Mouse (Mus musculus) CH12.LX (cell line): ENCODE measurements around the gene Babam2. TPM values are rescaled to one million over a fixed set of nuclear protein-coding genes. Genes with fewer than 3 reads are reported as not detected.

Experiments used
- DNase-seq: peaks from one replicate; pipeline ENCODE4 v3.0.0-alpha.2; 2013; ENCODE audit errors: extremely low read depth
- H3K27ac ChIP-seq: 2 replicates; pipeline ENCODE4 v1.5.1; 2012; ENCODE audit warnings: low read depth, mild to moderate bottlenecking, control low read depth, moderate library complexity; ENCODE audit not compliant: insufficient read depth
- H3K27me3 ChIP-seq: replicated peaks from 2 replicates; pipeline ENCODE3; 2012; ENCODE audit warnings: inconsistent platforms
- H3K36me3 ChIP-seq, 2 experiments: replicated peaks in 1 of 2; 2 replicates each; pipeline versions ENCODE3 to v1.6.1; 2012; ENCODE audit warnings: inconsistent platforms in 1 of 2, low read length in 1 of 2, mild to moderate bottlenecking in 1 of 2, mixed read lengths in 1 of 2, moderate library complexity in 1 of 2; ENCODE audit not compliant: control insufficient read depth in 1 of 2, insufficient read depth in 1 of 2
- H3K4me1 ChIP-seq, 2 experiments: 2 replicates each; pipeline ENCODE4 v1.6.1; 2012; ENCODE audit warnings: inconsistent platforms in 1 of 2, moderate library complexity in 1 of 2; ENCODE audit not compliant: insufficient read depth in 2 of 2, control insufficient read depth in 1 of 2
- H3K4me2 ChIP-seq: 2 replicates; pipeline ENCODE4 v1.6.1; 2012; ENCODE audit warnings: low read depth, mild to moderate bottlenecking, control low read depth; ENCODE audit not compliant: poor library complexity, insufficient read depth, severe bottlenecking
- H3K4me3 ChIP-seq, 3 experiments: fragments of 150-350 bp in 1 of 3; sonication (generic) in 1 of 3; replicated peaks in 1 of 3; 2 replicates each; pipeline versions ENCODE3 to v1.5.1; 2011 to 2012; ENCODE audit warnings: low read depth in 2 of 3, low read length in 2 of 3, mild to moderate bottlenecking in 2 of 3, moderate library complexity in 2 of 3, control low read depth in 1 of 3, improper control_type of control experiment in 1 of 3, inconsistent platforms in 1 of 3, mixed read lengths in 1 of 3; ENCODE audit not compliant: poor library complexity in 1 of 3
- H3K79me2 ChIP-seq: replicated peaks from 2 replicates; pipeline ENCODE4 v1.6.1; 2012; ENCODE audit warnings: mild to moderate bottlenecking, moderate library complexity; ENCODE audit not compliant: control insufficient read depth, poor library complexity, insufficient read depth, severe bottlenecking; ENCODE audit errors: extremely low read depth
- H3K9ac ChIP-seq: 2 replicates; pipeline ENCODE4 v1.6.1; 2012; ENCODE audit warnings: low read depth, mild to moderate bottlenecking, control low read depth, moderate library complexity; ENCODE audit not compliant: insufficient read depth
- H3K9me3 ChIP-seq: replicated peaks from 2 replicates; pipeline ENCODE3; 2012; ENCODE audit warnings: low read length, inconsistent platforms, mixed read lengths
- CHD1 ChIP-seq: IDR thresholded peaks from 2 replicates; pipeline ENCODE4 v1.6.1; 2012; ENCODE audit warnings: low read depth, low read length, improper control_type of control experiment, inconsistent platforms
- CHD2 ChIP-seq: IDR thresholded peaks from 2 replicates; pipeline ENCODE4 v1.6.1; 2011; ENCODE audit warnings: low read length, improper control_type of control experiment
- E2F4 ChIP-seq: IDR thresholded peaks from 2 replicates; pipeline ENCODE4 v1.6.1; 2011; ENCODE audit warnings: low read depth, low read length, improper control_type of control experiment; ENCODE audit not compliant: insufficient replicate concordance
- ELF1 ChIP-seq: IDR thresholded peaks from 2 replicates; pipeline ENCODE4 v1.6.1; 2014; ENCODE audit warnings: low read depth, mild to moderate bottlenecking, inconsistent platforms, low read length, improper control_type of control experiment
- EP300 ChIP-seq: IDR thresholded peaks from 2 replicates; pipeline ENCODE4 v1.6.1; 2011; ENCODE audit warnings: low read length, improper control_type of control experiment
- JUN ChIP-seq: IDR thresholded peaks from 2 replicates; pipeline ENCODE4 v1.6.1; 2011; ENCODE audit warnings: low read depth, mild to moderate bottlenecking, low read length, improper control_type of control experiment, moderate library complexity; ENCODE audit not compliant: insufficient read depth
- JUND ChIP-seq: conservative IDR thresholded peaks from 2 replicates; pipeline ENCODE4 v1.6.1; 2011; ENCODE audit warnings: low read depth, low read length, improper control_type of control experiment
- KAT2A ChIP-seq: IDR thresholded peaks from 2 replicates; pipeline ENCODE4 v1.6.1; 2012; ENCODE audit warnings: low read length, improper control_type of control experiment, inconsistent platforms; ENCODE audit not compliant: insufficient replicate concordance
- MAFK ChIP-seq: IDR thresholded peaks from 2 replicates; pipeline ENCODE4 v1.6.1; 2011; ENCODE audit warnings: low read length, improper control_type of control experiment; ENCODE audit not compliant: insufficient replicate concordance
- MAX ChIP-seq: IDR thresholded peaks from 2 replicates; pipeline ENCODE4 v1.6.1; 2011; ENCODE audit warnings: low read length, improper control_type of control experiment
- MEF2A ChIP-seq: IDR thresholded peaks from 2 replicates; pipeline ENCODE4 v1.6.1; 2014; ENCODE audit warnings: low read depth, mild to moderate bottlenecking, inconsistent platforms, low read length, improper control_type of control experiment, borderline replicate concordance
- MXI1 ChIP-seq: IDR thresholded peaks from 2 replicates; pipeline ENCODE4 v1.6.1; 2011; ENCODE audit warnings: mild to moderate bottlenecking, low read depth, low read length, improper control_type of control experiment
- PAX5 ChIP-seq: IDR thresholded peaks from 2 replicates; pipeline ENCODE4 v1.6.1; 2012; ENCODE audit warnings: low read length, inconsistent platforms, mixed read lengths
- POLR2A ChIP-seq: IDR thresholded peaks from 2 replicates; pipeline ENCODE4 v1.6.1; 2011; ENCODE audit warnings: low read depth, mild to moderate bottlenecking, improper control_type of control experiment, low read length
- RAD21 ChIP-seq: IDR thresholded peaks from 2 replicates; pipeline ENCODE4 v1.6.1; 2011; ENCODE audit warnings: low read depth, mild to moderate bottlenecking, low read length, improper control_type of control experiment, moderate library complexity
- UBTF ChIP-seq: IDR thresholded peaks from 2 replicates; pipeline ENCODE4 v1.6.1; 2012; ENCODE audit warnings: low read depth, mild to moderate bottlenecking, inconsistent platforms, low read length, improper control_type of control experiment, moderate library complexity
- ZC3H11A ChIP-seq: IDR thresholded peaks from 2 replicates; pipeline ENCODE4 v1.6.1; 2012; ENCODE audit warnings: low read depth, mild to moderate bottlenecking, inconsistent platforms, low read length, improper control_type of control experiment
- ZKSCAN1 ChIP-seq: IDR thresholded peaks from 2 replicates; pipeline ENCODE4 v1.6.1; 2012; ENCODE audit warnings: low read depth, inconsistent platforms, low read length, improper control_type of control experiment, borderline replicate concordance
- ZMIZ1 ChIP-seq: IDR thresholded peaks from 2 replicates; pipeline ENCODE4 v1.6.1; 2012; ENCODE audit warnings: low read depth, mild to moderate bottlenecking, inconsistent platforms, low read length, improper control_type of control experiment
- ZNF384 ChIP-seq: IDR thresholded peaks from 2 replicates; pipeline ENCODE4 v1.6.1; 2012; ENCODE audit warnings: low read depth, low read length, improper control_type of control experiment, inconsistent platforms
- dilution Hi-C: fragments of 300-500 bp; cut with MboI; formaldehyde crosslinking; loops from 2 replicates; pipeline ENCODE4 v1.14.3; 2020; ENCODE audit warnings: low sequenced_read_pairs; ENCODE audit not compliant: extremely low pct_unique_long_range_greater_than_20kb, extremely low pct_ligation_motif_present
- in situ Hi-C: fragments of 300-500 bp; cut with MboI; formaldehyde crosslinking; loops from 3 replicates; pipeline ENCODE4 v1.14.3; 2019; ENCODE audit warnings: low sequenced_read_pairs, low pct_ligation_motif_present, low pct_unique_long_range_greater_than_20kb, mixed read lengths
- polyA plus RNA-seq: library from polyadenylated mRNA; unstranded; fragments of >175 nt; gene quantifications from 2 replicates; pipeline ENCODE4 v1.2.1, GENCODE M21; 2012; ENCODE audit warnings: low read depth; ENCODE audit not compliant: insufficient read length
- total RNA-seq, 2 experiments: library from RNA; depleted of rRNA; stranded (reverse); fragments of 300-350 nt in 1 of 2; fragments of >200 nt in 1 of 2; gene quantifications; 2 replicates each; pipeline ENCODE4 v1.2.3; 2012 to 2014

Babam2 gene
- total and polyA plus RNA-seq, 3 experiments = 38.2 to 78.0 (median 39.8) TPM

GRCm38 (mm10) chr5:31781624-31782023, 84.1 kb downstream of the Babam2 start:
- H3K27me3 ChIP-seq = no peaks in the 10 kb centered on the region
- dilution Hi-C loops = no loop called here
- H3K4me1 ChIP-seq = peaks cover 0 to 6% of the 10 kb centered on the region in 2 experiments; a peak in 2 of 4 replicates
- H3K36me3 ChIP-seq = peaks cover 0 to 1% of the 10 kb centered on the region in 2 experiments
- H3K9me3 ChIP-seq = no peaks in the 10 kb centered on the region
- no peak overlapping the region for H3K4me2 ChIP-seq
- no peak for TF ChIP-seq ELF1
- no peak overlapping the region for H3K27ac ChIP-seq
- no peaks in the 10 kb centered on the region for H3K79me2 ChIP-seq
- in situ Hi-C loops = no loop called here
- DNase-seq = no peak
- H3K4me3 ChIP-seq = no peak overlapping the region
- H3K9ac ChIP-seq = no peak overlapping the region

GRCm38 (mm10) chr5:31787201-31787600, 89.7 kb downstream of the Babam2 start:
- no peak for DNase-seq
- H3K4me3 ChIP-seq = no peak overlapping the region
- H3K27me3 ChIP-seq = no peaks in the 10 kb centered on the region
- peaks cover 0 to 1% of the 10 kb centered on the region in 2 experiments for H3K36me3 ChIP-seq
- in situ Hi-C loops = no loop called here
- no peak overlapping the region for H3K9ac ChIP-seq
- H3K79me2 ChIP-seq = no peaks in the 10 kb centered on the region
- dilution Hi-C loops = no loop called here
- H3K27ac ChIP-seq = no peak overlapping the region
- H3K9me3 ChIP-seq = no peaks in the 10 kb centered on the region
- no peaks in the 10 kb centered on the region for H3K4me1 ChIP-seq
- TF ChIP-seq POLR2A (no peak), EP300 (no peak), E2F4 (no peak), JUN (no peak), ZC3H11A (no peak), MXI1 (no peak), ZNF384 (no peak), MAFK (no peak), RAD21 (no peak), ZKSCAN1 (no peak), KAT2A (no peak), CHD1 (no peak), MEF2A (no peak), MAX (no peak), ZMIZ1 (no peak), PAX5 (no peak), UBTF (no peak), JUND (no peak), CHD2 (no peak)
- H3K4me2 ChIP-seq = no peak overlapping the region
